Mouse (Mus musculus): ENCODE results near the gene Pigz. TPM values are rescaled to one million over a fixed set of nuclear protein-coding genes. Genes with fewer than 3 reads are reported as not detected.
A peak's percentile ranks its signal among the peaks of the same experiment; 100 is the strongest.

Pigz gene
- polyA plus RNA-seq, 1 experiment from 2014 or later: 0.73 TPM

GRCm38 (mm10) chr16:31947333-31947732 lies 13.7 kb downstream of the Pigz start:
- 19% methylated on average over 8 of the region's 8 CpGs for WGBS
- H3K4me3 ChIP-seq: peak overlapping the region; percentile 79
- H3K9ac ChIP-seq: peak overlapping the region; percentile 91
- H3K27ac ChIP-seq: peak overlapping the region; percentile 96
- peak overlapping the region; percentile 66 for H3K4me2 ChIP-seq
- H3K36me3 ChIP-seq: no peaks in the 10 kb centered on the region
- peaks cover 38% of the 10 kb centered on the region for H3K4me1 ChIP-seq (replicated peaks)
- no peaks in the 10 kb centered on the region for H3K27me3 ChIP-seq
- no peaks in the 10 kb centered on the region for H3K9me3 ChIP-seq (replicated peaks)
- ATAC-seq (replicated peaks; ENCODE audit: insufficient number of reproducible peaks, insufficient read depth, low FRiP score, low read depth): no peak

GRCm38 (mm10) chr16:31947901-31948316 lies 14.3 kb downstream of the Pigz start:
- WGBS: under 1% methylated on average over 38 of the region's 38 CpGs
- no peaks in the 10 kb centered on the region for H3K9me3 ChIP-seq (replicated peaks)
- peak overlapping the region; percentile 91 for H3K9ac ChIP-seq
- H3K27me3 ChIP-seq: no peaks in the 10 kb centered on the region
- H3K27ac ChIP-seq: peak overlapping the region; percentile 96
- peak overlapping the region; percentile 79 for H3K4me3 ChIP-seq
- peak overlapping the region; percentile 66 for H3K4me2 ChIP-seq
- H3K4me1 ChIP-seq (replicated peaks): peaks cover 38% of the 10 kb centered on the region
- ATAC-seq (replicated peaks; ENCODE audit: insufficient number of reproducible peaks, insufficient read depth, low FRiP score, low read depth): no peak; the same call in 1 of the 2 replicates
- no peaks in the 10 kb centered on the region for H3K36me3 ChIP-seq

- peaks cover 38% of the 10 kb centered on the region for H3K4me1 ChIP-seq (replicated peaks)
- H3K9me3 ChIP-seq (replicated peaks): no peaks in the 10 kb centered on the region
- H3K4me2 ChIP-seq: peak within 1 kb of the TSS; percentile 66
- H3K9ac ChIP-seq: peak within 1 kb of the TSS; percentile 91
- peak within 1 kb of the TSS; percentile 96 for H3K27ac ChIP-seq
- peak; percentile 88 for ATAC-seq (replicated peaks; ENCODE audit: insufficient number of reproducible peaks, insufficient read depth, low FRiP score, low read depth)
- under 1% methylated on average over 54 of the region's 55 CpGs for WGBS
- peak within 1 kb of the TSS; percentile 79 for H3K4me3 ChIP-seq
- H3K36me3 ChIP-seq: no peaks in the 10 kb centered on the region
- no peaks in the 10 kb centered on the region for H3K27me3 ChIP-seq
Observed at GRCm38 (mm10) chr16:31948345-31948774, 14.7 kb downstream of the Pigz start, which contains the start of the genes 0610012G03Rik and Ncbp2. TSS of gene 0610012G03Rik (minus strand) at chr16:31948494. TSS of gene Ncbp2 (plus strand) at chr16:31948513.

- H3K9ac ChIP-seq: no peak overlapping the region
- no peaks in the 10 kb centered on the region for H3K27me3 ChIP-seq
- H3K27ac ChIP-seq: no peak overlapping the region
- H3K4me1 ChIP-seq (replicated peaks): no peaks in the 10 kb centered on the region
- H3K36me3 ChIP-seq: peaks cover 65% of the 10 kb centered on the region
- H3K9me3 ChIP-seq (replicated peaks): no peaks in the 10 kb centered on the region
- ATAC-seq (replicated peaks; ENCODE audit: insufficient number of reproducible peaks, insufficient read depth, low FRiP score, low read depth): no peak
- H3K4me2 ChIP-seq: no peak overlapping the region
- no peak overlapping the region for H3K4me3 ChIP-seq
- WGBS: 89% methylated on average over 7 of the region's 7 CpGs
Observed at GRCm38 (mm10) chr16:31963224-31963623, 29.6 kb downstream of the Pigz start.

- no peak for ATAC-seq (replicated peaks; ENCODE audit: insufficient number of reproducible peaks, insufficient read depth, low FRiP score, low read depth)
- Histone ChIP-seq H3K27ac (no peak overlapping the region), H3K36me3 (peaks cover 51% of the 10 kb centered on the region), H3K4me3 (no peak overlapping the region), H3K4me1 (replicated peaks) (no peaks in the 10 kb centered on the region), H3K27me3 (no peaks in the 10 kb centered on the region), H3K4me2 (no peak overlapping the region), H3K9ac (no peak overlapping the region), H3K9me3 (replicated peaks) (no peaks in the 10 kb centered on the region)
- 94% methylated on average over 4 of the region's 4 CpGs for WGBS
Observed at GRCm38 (mm10) chr16:31975258-31975657, 41.6 kb downstream of the Pigz start.

GRCm38 (mm10) chr16:31979501-31979900 lies 45.9 kb downstream of the Pigz start:
- Histone ChIP-seq H3K36me3 (peaks cover 32% of the 10 kb centered on the region), H3K9me3 (replicated peaks) (no peaks in the 10 kb centered on the region), H3K4me1 (replicated peaks) (no peaks in the 10 kb centered on the region), H3K27ac (no peak overlapping the region), H3K27me3 (no peaks in the 10 kb centered on the region), H3K4me2 (no peak overlapping the region), H3K4me3 (no peak overlapping the region), H3K9ac (no peak overlapping the region)
- no peak for ATAC-seq (replicated peaks; ENCODE audit: insufficient number of reproducible peaks, insufficient read depth, low FRiP score, low read depth)
- WGBS: 83% methylated on average over 3 of the region's 3 CpGs

- Histone ChIP-seq H3K9ac (no peak overlapping the region), H3K27me3 (no peaks in the 10 kb centered on the region), H3K9me3 (replicated peaks) (no peaks in the 10 kb centered on the region), H3K36me3 (peaks cover 32% of the 10 kb centered on the region), H3K27ac (no peak overlapping the region), H3K4me2 (no peak overlapping the region), H3K4me1 (replicated peaks) (no peaks in the 10 kb centered on the region), H3K4me3 (no peak overlapping the region)
- ATAC-seq (replicated peaks; ENCODE audit: insufficient number of reproducible peaks, insufficient read depth, low FRiP score, low read depth): no peak
- WGBS: 78% methylated on average over 5 of the region's 5 CpGs
Observed at GRCm38 (mm10) chr16:31980946-31981345, 47.3 kb downstream of the Pigz start.

- H3K4me2 ChIP-seq: no peak overlapping the region
- H3K36me3 ChIP-seq: peaks cover 29% of the 10 kb centered on the region
Observed at GRCm38 (mm10) chr16:31992039-31992438, 58.4 kb downstream of the Pigz start.

GRCm38 (mm10) chr16:31993195-31993594 lies 59.5 kb downstream of the Pigz start:
- WGBS: 95% methylated on average over 4 of the region's 4 CpGs
- no peak overlapping the region for H3K4me3 ChIP-seq
- H3K4me1 ChIP-seq (replicated peaks): no peaks in the 10 kb centered on the region
- H3K36me3 ChIP-seq: peaks cover 20% of the 10 kb centered on the region
- no peak overlapping the region for H3K27ac ChIP-seq
- H3K9ac ChIP-seq: no peak overlapping the region
- ATAC-seq (replicated peaks; ENCODE audit: insufficient number of reproducible peaks, insufficient read depth, low FRiP score, low read depth): no peak
- H3K9me3 ChIP-seq (replicated peaks): no peaks in the 10 kb centered on the region
- no peaks in the 10 kb centered on the region for H3K27me3 ChIP-seq
- H3K4me2 ChIP-seq: no peak overlapping the region

More at GRCm38 (mm10) chr16:31992039-31992438, 58.4 kb downstream of the Pigz start:
- Histone ChIP-seq H3K27me3 (no peaks in the 10 kb centered on the region), H3K4me3 (no peak overlapping the region), H3K9ac (no peak overlapping the region), H3K27ac (no peak overlapping the region), H3K9me3 (replicated peaks) (no peaks in the 10 kb centered on the region), H3K4me1 (replicated peaks) (no peaks in the 10 kb centered on the region)
- WGBS: 40% methylated on average over 1 of the region's 1 CpGs
- ATAC-seq (replicated peaks; ENCODE audit: insufficient number of reproducible peaks, insufficient read depth, low FRiP score, low read depth): no peak

- Histone ChIP-seq H3K27ac (no peak overlapping the region), H3K9me3 (replicated peaks) (no peaks in the 10 kb centered on the region), H3K36me3 (peaks cover 13% of the 10 kb centered on the region), H3K27me3 (no peaks in the 10 kb centered on the region), H3K4me2 (no peak overlapping the region), H3K9ac (no peak overlapping the region), H3K4me1 (replicated peaks) (no peaks in the 10 kb centered on the region), H3K4me3 (no peak overlapping the region)
- ATAC-seq (replicated peaks; ENCODE audit: insufficient number of reproducible peaks, insufficient read depth, low FRiP score, low read depth): no peak
Observed at GRCm38 (mm10) chr16:31993946-31994345, 60.3 kb downstream of the Pigz start.

All from heart, embryonic 15.5 days (tissue).